Mouse (Mus musculus) layer of hippocampus, adult 11-12 months (tissue): ENCODE measurements around the gene Sorl1.

Experiments
- DNase-seq: peaks from one replicate; pipeline ENCODE4 v3.0.0; 2022; ENCODE audit warnings: low spot score

The Sorl1 gene

DNA sequence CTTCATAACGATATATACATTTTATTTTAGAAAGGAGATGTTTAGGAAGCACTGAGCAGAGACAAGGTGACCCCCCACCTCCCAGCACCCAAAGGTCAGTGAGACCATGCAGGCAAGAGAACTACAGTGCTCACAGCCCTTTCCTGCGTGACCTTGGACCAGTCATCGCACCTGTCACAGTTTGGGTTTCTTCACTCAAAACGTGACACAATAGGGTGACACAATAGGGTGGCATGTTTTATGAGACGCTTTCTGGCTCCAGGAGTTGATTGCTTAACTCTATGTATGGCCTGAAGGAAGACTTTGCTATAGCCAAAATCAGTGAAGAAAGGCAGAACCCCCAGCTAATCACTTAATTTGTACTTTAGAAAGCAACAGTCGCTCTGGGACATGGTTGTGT, 1.7 kb downstream of the Sorl1 start:
- DNase-seq, result no peak

DNA sequence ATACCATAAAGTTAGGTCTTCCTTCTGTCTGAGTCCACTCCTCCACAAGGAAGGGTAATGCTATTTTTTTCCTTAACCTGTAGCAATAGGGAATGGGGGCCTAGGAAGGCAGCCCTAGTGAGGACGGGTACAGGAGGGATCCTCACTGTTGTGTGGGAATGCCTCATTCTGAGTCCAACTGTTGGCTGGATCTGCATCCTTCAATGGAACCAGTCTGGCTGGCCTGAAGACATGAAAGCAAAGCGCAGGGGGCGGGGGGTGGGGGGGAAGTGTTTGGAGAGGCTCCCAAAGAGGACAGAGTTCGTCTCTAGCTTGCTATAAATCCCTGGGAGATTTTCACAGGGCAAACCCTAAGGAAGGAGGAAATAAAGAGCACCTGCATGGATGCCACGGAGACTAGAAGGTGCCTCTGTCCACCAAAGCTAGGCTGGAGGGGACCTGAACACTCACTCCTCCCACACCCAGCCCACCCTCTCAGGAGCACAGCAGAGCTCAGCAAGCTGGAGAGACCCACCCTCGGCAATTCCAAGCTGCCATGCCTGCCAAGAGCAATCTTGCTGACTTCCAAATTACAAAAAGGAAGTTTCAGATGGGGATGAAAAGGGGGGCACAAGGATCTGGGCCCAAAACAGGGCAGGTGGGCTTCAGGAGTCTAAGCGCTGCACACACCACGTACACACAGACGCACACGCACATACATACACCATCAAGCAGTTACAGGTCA, 2.3 kb downstream of the Sorl1 start:
- DNase-seq, result no peak

DNA sequence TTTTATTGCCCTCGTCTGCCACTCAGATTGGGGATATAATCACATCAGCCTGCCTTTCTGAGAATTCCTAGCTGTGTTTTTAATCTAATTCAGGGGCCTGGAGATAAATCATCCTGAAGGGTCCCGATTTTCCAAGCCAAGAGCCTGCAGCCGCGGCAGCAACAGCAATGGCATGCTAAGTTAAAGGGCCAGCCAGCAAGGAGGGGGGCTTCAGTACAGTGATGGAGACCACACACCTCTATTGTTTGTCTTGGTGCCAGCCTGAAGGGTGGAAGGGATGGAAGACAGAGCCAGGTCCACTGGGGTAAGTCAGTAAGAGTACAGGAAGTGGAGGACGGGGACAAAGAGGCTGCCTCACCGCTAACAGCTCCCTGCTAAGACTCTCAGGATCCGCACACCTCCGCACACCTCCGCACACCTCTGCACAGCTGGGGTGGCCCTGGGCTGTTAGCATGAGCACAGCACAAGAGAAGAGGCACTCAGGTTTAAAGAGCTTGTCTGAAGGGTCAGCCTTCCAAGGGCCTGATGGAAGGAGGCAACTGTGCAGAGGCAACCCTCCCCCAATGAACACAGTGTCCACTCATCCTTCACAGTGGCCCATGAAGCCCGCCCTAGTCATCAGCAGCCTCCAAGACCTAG, 7.6 kb downstream of the Sorl1 start:
- no peak for DNase-seq

DNA sequence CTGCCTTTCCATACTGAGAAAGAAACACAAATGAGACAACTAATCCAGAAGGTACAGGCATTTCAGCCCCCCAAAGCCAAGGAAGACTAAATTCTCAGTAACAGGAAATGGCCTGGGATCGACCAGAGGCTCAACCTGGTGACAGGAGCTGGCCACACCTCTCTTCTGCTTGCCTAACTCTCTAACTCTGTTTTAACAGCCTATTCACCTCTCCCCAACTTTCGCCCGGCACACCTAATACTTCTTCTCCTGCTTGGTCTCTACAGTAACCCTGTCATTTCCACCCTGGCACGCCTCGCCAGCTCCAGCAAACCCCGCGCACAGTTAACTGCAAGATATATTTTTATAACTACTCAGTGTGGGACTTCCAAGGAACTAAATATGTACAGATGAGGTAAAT, 9.0 kb downstream of the Sorl1 start:
- DNase-seq, result no peak

DNA sequence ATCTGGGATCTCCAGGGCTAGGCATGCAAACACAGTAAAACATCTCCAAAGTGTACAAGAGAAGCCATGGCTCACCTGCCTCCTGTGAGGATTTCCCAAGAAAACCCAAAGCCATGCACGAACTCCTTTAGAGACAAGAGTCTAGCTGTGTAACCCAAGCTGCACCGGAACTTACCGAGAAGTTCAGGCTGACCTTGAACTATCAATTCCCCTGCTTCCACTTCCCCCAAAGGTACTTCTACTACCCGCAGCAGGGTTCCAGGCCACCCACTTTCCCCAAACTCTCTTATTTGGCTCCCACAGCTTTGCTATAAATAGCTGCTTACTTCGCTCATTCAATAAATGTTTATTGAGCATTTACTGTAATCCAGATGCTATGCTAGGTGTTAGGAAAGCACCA, 10.8 kb downstream of the Sorl1 start:
- no peak for DNase-seq

DNA sequence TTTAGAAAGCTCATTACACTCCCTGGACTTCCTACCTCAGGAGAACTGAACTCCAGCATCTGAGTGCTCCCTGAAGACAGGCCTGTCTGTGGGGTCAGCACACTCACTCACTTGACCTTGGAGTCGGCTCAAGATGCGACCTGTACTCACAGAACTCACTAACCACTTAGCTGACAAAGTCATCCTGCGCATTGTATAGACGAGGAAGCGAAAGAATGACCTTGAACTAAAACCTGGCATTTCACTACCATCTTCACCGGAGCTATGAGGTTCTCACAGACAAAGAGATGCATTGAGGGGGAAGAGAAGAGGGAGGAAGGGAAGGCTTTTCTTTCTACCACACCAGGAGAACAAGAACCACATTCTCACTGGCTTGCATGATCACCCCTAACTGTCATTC, 11.4 kb downstream of the Sorl1 start:
- DNase-seq, result no peak

DNA sequence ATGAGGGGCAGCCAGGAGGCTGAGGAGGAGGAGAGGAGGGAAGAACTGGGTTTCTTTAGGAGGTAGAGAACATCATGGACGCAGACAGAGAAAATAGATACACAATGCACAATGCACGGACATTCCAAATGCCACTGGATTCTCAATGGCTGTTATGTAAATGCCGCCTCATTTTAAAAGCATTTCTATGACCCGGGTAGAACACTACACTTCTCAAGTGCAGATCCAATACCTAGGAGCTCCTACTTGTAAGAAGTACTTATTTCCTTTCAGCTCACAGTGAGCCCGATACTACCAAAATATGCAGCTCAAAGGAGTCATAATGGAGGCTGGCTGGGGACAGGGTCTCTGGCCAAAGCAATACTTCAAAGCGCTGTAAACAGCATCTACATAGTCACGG, 12.8 kb downstream of the Sorl1 start:
- DNase-seq, result no peak

DNA sequence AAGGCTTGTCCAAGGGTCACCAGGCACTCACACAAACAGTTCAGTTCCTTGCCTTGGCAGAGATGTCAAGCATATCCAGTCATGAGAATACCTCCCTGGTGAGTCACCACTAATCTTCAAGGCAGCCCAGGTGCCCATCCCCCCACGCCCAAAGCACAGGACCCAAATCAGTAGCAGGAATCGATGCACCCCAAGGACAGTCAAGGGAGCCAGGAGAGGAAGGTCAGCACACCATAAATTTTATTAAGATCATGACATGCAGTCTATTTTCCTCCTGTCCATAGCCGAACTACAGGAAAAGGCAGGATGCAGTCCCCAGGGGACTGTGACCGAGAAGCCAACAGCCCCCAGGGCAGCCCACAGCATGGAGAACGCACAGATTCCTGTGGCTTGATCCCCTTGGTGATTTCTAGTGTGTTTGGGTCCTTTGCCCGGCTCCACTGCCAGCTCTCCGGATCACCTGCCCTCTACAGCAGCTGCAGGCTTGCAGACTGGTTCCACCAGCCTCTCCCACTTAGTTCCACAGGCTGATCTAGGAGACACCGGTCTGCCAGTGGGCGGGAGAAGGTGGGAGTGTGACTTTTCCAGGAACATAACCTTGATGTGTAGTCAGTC, 14.2 kb downstream of the Sorl1 start:
- DNase-seq, result no peak

DNA sequence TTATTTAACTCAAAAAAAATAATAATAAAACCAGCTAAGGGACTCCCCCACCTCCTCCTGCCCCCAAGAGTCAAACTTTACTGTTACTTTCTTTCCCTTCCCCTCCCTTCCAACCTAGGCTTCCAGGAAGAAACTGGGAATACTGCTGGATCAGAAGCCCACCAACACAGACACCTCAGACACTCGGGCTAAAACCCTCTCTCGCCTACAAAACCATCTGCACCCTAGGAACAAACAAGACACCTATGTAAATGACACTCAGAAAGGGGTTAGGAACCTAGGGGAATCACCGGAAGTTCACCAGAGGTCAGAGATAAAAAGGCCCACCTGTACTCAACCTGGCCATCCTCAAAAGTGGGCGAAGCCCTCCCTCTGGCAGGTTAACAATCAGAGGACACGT, 15.0 kb downstream of the Sorl1 start:
- DNase-seq, result no peak

DNA sequence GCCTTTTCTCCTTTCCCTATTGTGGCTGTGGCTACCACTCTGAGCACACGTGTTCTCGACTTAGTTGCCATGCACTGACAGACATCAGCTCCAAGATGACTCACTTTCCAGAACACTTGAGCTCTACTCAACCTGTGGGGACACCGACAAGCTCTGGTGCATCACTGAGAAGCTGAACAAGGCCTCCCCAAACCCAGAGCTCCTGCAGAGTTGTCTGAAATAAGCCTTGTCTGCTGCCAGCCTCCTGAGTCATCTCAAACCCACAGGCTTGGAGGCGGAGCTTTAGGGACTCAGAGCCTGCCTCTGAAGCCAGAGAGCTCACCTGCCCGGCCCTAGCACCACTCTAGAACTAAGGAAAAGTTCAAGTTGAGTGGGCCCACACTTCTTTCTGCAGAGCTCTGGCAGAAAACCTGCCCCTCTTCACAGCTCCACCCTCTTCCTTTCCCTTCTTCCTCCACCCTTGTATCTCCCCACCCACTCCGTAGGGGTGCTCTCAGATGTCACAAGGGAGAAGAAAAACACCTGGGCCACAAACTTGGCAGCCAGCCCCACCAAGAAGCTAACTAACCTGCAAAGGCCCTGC, 15.6 kb downstream of the Sorl1 start:
- no peak for DNase-seq

DNA sequence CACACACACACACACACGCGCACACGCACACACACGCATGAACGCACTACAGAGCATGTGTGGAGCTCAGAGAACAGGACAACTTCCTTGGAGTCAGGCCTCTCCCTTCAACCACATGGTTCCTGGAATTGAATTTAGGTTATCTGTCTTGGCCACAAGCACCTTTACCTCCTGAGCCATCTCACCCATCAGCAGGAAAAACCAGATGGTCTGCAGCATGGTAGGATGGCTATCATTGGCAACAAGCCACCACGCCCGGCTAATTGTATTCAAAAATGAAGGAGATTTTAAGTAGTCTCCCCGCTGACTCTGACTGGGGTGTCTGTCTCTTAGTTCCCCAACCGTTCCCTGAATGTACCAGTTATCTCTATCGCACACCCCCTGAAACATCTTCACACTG, 17.0 kb downstream of the Sorl1 start:
- DNase-seq, result no peak

DNA sequence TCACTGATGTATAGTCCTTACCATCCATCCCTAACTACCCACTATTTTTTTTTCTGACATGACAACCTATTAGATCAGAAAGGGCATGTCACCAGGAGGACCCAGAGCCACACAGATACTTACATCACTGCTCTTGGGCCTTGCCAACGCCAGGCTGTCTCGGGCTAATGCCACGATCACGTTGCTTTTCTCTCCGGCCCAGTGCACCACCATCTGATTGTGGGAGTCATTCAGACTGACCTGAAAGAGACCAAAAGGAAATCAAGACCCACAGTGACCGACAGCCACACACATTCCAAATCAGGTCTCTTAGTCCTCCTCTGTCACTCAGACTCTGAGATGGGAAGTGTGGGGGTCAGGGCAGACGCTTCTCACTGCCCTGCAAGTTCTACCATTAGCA, 17.8 kb downstream of the Sorl1 start:
- no peak for DNase-seq

DNA sequence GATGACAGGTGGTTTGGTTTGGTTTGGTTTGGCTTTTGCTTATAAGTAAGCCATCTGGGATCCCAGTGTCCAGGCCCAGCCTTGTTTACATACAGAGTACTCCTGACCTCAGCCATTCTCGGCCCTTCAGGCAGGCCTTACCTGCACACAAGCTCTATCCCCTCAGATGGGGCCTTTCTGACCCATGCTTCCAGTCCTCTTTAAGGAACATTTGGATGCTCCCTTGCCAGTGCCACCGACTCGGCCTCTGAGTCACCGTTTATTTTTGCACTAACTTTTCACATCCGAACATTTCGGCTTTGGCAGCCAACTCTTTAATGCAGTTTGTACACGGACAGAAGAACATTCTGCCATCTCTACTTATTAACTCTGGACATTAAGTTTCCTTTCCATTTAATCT, 20.6 kb downstream of the Sorl1 start:
- no peak for DNase-seq

DNA sequence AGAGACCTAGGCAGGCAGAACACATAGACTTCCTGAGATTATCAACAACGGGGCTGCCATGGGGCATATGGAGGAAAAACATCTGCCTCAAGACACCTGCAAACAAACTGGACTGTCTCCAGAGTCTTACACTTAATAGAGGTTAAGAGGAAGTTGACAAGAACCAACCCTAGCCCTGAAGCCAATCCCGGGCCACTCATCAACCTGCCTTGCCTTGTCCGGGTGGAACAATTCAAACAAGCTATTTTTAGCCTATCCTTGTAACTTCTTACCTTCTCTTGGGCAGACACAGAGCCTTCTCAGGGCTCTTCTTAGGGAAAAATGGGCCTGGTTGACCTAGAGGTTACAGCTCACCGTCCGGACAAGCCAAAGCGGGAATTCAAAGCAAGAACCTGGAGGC, 22.1 kb downstream of the Sorl1 start:
- DNase-seq, result no peak

DNA sequence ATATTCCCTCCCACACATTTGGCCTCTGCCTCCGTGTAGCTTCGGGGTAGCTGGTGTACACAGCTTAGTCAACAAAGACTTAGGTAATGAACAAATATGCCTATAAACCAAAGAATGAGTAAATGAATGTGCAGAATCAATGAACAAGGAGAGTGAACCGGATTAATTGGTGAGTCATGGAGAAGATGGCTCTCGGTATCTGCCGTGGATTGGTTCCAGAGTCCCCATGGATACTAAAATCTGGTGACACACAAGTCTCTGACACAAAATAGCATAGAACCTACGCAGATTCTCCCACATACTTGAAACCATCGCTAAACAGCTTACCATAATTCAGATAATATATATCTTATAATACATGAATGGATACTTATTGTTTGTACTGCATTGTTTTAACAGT, 22.8 kb downstream of the Sorl1 start:
- peak; percentile 62 for DNase-seq

DNA sequence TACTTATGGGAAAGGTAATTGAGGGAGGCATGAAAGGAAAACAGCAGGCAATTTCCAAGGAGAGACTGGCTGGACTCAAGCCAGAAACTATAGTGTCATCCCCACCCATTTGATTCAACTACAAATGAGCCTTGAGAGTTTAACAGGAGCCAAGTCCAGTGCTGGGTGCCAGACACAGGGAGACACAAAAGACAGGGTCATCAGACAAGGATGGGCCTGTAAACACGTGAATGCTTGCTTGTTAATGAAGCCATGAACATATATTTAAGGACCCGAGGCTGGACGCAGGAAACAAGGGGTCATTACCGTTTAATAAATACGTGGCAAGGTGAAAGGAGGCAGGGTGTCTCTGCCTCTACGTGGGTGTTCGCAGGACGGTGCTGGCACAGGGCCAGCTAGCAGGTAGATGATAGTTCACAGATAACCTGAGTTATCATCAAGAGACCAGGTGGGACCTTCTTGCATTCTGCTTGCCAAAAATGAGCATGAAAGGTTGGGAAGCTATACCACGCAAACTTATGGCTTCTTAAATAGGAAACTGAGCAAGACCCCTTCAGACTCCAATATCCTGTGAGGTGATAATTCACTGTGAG, 23.4 kb downstream of the Sorl1 start:
- no peak for DNase-seq

DNA sequence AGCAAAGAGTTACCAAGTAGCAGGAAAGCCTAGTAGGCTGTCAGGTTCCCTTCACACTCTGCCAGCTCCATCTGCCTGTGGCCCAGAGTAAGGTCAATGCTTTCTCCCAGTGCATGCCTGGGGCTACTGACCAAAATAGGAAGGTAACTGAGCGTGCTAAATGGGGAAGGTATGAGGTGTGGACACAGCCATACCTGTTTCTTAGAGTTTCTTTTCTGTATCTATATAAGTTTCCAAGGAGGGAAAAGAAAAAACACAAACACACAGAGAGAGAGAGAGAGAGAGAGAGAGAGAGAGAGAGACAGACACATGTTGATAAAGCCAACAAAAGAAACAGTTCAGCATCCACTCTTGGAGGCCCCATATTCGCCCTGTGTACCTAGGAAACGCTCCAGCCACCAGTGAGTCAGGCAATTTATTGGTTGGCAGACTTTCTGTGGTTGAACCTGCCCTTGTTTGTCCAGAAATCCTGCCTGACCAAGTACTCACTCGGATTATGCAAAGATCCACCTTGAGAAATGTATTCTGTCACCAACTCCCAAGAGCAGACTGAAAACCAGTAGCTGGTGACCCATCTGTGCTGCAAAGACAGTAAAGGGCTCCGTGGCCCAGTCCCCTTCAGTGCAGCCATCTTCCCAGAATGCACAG, 25.5 kb downstream of the Sorl1 start:
- no peak for DNase-seq

DNA sequence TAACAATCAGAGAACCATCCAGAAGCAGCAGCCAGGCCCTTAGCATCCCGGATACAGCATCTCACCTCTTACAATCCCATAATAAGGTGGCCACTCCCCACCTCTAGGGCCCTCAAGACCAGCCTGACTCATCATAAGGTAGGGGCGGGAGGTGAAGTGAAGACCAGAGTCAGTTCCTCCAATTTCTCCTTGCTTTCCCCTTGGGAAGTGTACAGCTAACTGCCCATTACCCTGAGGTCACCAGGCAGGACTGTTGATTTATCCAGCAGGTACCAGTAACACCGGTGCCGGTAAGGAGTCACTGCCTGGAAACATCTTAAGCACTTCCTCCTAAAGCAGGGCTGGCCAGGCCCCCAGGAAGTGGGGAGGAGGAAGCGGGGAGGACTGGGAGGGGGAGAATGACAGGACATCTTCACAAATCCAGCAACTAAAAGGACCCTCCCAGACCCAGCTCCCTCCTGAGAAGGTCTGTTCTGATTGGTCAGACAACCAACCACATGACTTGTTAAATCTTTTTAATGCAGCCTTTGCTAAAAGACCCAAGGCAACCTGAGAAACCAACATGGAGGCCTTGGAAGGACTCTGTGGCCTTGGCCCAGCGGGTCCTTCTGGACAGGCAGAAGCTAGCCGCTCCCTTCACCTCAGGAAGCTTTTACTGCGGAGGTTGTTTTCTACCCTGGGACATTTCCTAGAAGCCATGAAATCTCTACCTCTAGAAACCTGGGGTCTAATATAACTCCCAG, 26.2 kb downstream of the Sorl1 start:
- no peak for DNase-seq

DNA sequence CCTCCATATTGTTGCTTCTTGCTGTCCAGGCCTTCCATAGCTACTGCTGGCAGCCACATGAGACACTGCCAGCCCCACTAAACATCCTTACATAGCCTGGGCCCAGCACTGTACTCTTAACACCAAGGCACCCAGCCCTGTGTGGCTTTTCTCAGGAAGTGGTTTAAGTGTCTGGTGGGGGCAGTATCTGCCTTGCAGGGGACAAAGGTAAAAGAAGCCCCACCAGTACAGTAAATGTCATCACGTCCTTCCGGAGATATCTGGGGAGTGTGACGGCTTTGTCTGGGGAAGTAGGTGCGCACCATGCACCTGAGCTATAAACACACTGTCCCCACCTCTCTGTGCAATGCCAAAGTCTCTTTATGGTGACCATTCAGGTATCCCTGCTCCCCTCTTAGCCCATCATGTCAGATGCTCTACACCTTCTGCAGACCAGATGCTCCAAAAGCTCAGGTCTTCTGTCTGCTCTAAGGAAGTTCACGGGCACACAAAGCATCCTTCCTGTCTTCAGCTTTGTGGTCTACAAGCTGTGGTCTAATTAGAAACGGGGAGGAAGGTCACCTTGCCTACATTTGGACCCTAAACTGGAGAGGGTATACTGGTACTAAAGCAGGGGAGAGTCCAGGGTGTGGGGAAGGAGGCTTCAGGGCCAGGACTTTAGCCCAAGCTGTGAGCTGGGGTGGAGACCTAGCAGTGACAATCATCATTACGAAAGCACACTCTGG, 26.9 kb downstream of the Sorl1 start:
- no peak for DNase-seq

DNA sequence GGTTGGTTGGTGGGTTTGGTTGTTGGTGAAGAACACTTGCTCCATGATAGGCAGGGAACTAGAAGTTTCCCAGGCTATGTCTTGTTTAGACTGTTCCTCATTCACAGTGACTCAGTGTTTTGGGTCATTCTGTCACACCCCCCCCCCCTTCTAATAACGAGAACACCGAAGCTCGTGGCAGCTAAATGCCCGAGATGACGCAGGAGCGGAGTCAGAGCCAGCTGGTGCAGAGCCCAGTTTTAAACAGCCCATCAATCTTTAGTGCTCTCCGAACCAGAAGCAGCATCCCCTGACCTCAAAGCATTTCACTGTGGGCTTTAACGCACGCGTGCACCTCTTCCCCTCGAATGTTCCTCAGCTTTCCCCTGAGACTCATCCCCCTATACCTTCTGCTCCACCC, 29.3 kb downstream of the Sorl1 start:
- DNase-seq, result no peak

DNA sequence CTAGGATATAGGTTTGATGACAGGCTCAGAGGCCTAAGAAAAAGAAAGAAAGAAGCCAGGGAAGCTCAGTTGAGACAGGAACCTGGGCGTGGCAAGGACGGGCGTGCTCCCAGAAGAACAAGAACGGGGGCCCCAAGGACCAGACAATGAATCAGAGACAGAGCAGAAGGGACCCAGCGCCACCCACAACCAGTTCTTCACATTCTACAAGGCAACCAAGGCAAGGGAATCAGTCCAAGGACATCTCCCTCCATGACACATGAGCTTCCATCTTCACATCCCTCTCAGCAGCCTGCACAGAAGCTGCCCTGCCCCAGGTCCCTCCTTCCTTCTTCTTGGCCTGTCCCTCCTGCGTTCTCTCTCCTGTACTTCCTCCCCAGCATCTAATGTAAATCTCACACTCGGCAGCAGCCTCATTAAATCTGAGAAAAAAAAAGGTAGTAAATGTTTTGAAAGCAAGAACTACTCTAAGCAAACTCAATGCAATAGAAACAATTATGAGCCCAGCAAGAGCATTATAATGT, 30.0 kb downstream of the Sorl1 start:
- DNase-seq, result no peak
